Mouse (Mus musculus): ENCODE data around the gene Prkca. TPM values are rescaled to one million over a fixed set of nuclear protein-coding genes. Genes with fewer than 3 reads are reported as not detected.

Gene Prkca
- polyA plus RNA-seq, 1 experiment from 2014 or later = 1.6 TPM

- H3K4me1 ChIP-seq = peaks cover 17% of the 10 kb centered on the region
- no peaks in the 10 kb centered on the region for H3K36me3 ChIP-seq (replicated peaks)
- no peaks in the 10 kb centered on the region for H3K9me3 ChIP-seq
- H3K4me3 ChIP-seq = no peak overlapping the region
- DNase-seq (ENCODE audit: extremely low spot score, low spot score) = no peak
- H3K27ac ChIP-seq = no peak overlapping the region
- 91% methylated on average over 7 of the region's 7 CpGs for WGBS
- H3K27me3 ChIP-seq (ENCODE audit: poor library complexity, severe bottlenecking) = no peaks in the 10 kb centered on the region
Measured at GRCm38 (mm10) chr11:108216064-108216463, 127.7 kb downstream of the Prkca start.

- no peak for DNase-seq (ENCODE audit: extremely low spot score, low spot score)
- WGBS = 70% methylated on average over 8 of the region's 8 CpGs
Measured at GRCm38 (mm10) chr11:108215466-108215865, 128.3 kb downstream of the Prkca start.

GRCm38 (mm10) chr11:108214521-108215223 is 129.1 kb downstream of the Prkca start:
- 89% methylated on average over 11 of the region's 11 CpGs for WGBS
- H3K9me3 ChIP-seq = no peaks in the 10 kb centered on the region
- no peak overlapping the region for H3K27ac ChIP-seq
- no peaks in the 10 kb centered on the region for H3K27me3 ChIP-seq (ENCODE audit: poor library complexity, severe bottlenecking)
- no peaks in the 10 kb centered on the region for H3K36me3 ChIP-seq (replicated peaks)
- H3K4me3 ChIP-seq = no peak overlapping the region
- peaks cover 17% of the 10 kb centered on the region for H3K4me1 ChIP-seq
- DNase-seq (ENCODE audit: extremely low spot score, low spot score) = no peak

More at GRCm38 (mm10) chr11:108215466-108215865, 128.3 kb downstream of the Prkca start:
- Histone ChIP-seq H3K27ac (no peak overlapping the region), H3K4me1 (peaks cover 17% of the 10 kb centered on the region), H3K9me3 (no peaks in the 10 kb centered on the region), H3K27me3 (ENCODE audit: poor library complexity, severe bottlenecking) (no peaks in the 10 kb centered on the region), H3K4me3 (no peak overlapping the region), H3K36me3 (replicated peaks) (no peaks in the 10 kb centered on the region)

DNA sequence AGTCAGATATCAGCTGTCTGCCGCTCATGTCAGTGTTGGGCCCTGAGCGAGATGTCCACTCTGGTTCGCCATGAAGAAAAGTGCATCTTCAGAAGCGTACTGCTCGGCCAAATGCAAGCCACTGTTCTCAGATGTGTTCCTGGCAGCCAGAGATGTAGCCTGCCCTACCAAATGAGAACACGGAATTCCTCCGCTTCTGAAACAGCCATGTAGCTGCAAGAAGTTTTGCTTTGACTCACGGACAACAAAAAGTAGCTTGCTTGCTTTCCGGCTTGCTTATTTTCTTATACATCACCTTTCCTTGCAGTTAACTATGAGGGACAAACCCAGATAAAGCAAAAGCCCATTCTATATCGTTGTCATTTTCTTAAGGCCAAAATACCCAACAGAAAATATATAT is 129.9 kb downstream of the Prkca start:
- H3K4me1 ChIP-seq = peaks cover 17% of the 10 kb centered on the region
- no peak overlapping the region for H3K27ac ChIP-seq
- no peaks in the 10 kb centered on the region for H3K9me3 ChIP-seq
- no peak for DNase-seq (ENCODE audit: extremely low spot score, low spot score)
- no peaks in the 10 kb centered on the region for H3K36me3 ChIP-seq (replicated peaks)
- 93% methylated on average over 10 of the region's 10 CpGs for WGBS
- H3K27me3 ChIP-seq (ENCODE audit: poor library complexity, severe bottlenecking) = no peaks in the 10 kb centered on the region
- H3K4me3 ChIP-seq = no peak overlapping the region

GRCm38 (mm10) chr11:108212638-108213037 is 131.1 kb downstream of the Prkca start:
- H3K36me3 ChIP-seq (replicated peaks) = no peaks in the 10 kb centered on the region
- no peaks in the 10 kb centered on the region for H3K27me3 ChIP-seq (ENCODE audit: poor library complexity, severe bottlenecking)
- H3K9me3 ChIP-seq = no peaks in the 10 kb centered on the region
- 95% methylated on average over 5 of the region's 5 CpGs for WGBS
- H3K27ac ChIP-seq = no peak overlapping the region
- no peak overlapping the region for H3K4me3 ChIP-seq
- no peak for DNase-seq (ENCODE audit: extremely low spot score, low spot score)
- H3K4me1 ChIP-seq = peaks cover 17% of the 10 kb centered on the region

DNA sequence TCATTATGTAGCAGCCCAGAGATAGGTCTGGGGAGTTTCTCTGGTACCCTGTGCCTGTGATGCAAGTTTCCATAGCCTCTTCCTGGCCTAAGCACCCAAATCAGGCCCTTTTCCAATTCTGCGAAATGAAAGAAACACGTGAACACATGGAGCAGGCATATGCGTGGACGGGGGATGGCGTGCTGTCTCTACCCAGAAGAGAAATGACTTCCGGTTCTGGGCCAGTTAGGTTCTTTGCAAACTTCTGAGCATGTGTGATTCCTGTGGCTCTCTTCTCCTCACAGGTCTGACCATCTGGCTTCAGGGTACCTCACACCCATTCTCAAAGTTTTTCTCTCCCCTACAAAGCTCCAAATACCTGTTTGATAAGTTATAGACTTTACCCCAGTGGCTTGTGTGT is 131.7 kb downstream of the Prkca start:
- no peaks in the 10 kb centered on the region for H3K9me3 ChIP-seq
- H3K36me3 ChIP-seq (replicated peaks) = no peaks in the 10 kb centered on the region
- H3K27ac ChIP-seq = no peak overlapping the region
- peaks cover 17% of the 10 kb centered on the region for H3K4me1 ChIP-seq
- 96% methylated on average over 6 of the region's 6 CpGs for WGBS
- H3K4me3 ChIP-seq = no peak overlapping the region
- no peak for DNase-seq (ENCODE audit: extremely low spot score, low spot score)
- no peaks in the 10 kb centered on the region for H3K27me3 ChIP-seq (ENCODE audit: poor library complexity, severe bottlenecking)

DNA sequence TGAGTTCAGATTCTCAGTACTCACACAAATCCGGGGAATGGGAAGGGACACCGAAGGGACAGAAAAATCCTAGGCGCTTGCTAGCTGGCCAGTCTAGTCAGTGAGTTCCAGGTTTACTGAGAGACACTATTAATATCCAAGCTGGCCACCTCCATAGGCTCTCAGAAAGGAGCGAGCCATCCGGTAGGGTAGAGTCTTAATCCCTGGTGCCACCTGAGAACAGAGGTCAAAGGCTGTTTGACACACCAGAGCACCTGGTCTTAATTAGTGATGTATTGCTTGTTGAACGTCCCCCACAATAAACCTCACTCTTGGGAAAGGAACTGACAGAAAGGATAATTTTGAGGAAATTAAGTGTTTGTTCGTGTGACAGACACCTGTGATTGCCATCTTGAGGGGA is 133.0 kb downstream of the Prkca start:
- no peak for DNase-seq (ENCODE audit: extremely low spot score, low spot score)
- Histone ChIP-seq H3K4me1 (peaks cover 13% of the 10 kb centered on the region), H3K4me3 (no peak overlapping the region), H3K36me3 (replicated peaks) (no peaks in the 10 kb centered on the region), H3K27ac (no peak overlapping the region), H3K27me3 (ENCODE audit: poor library complexity, severe bottlenecking) (no peaks in the 10 kb centered on the region), H3K9me3 (no peaks in the 10 kb centered on the region)
- WGBS = 84% methylated on average over 7 of the region's 7 CpGs

DNA sequence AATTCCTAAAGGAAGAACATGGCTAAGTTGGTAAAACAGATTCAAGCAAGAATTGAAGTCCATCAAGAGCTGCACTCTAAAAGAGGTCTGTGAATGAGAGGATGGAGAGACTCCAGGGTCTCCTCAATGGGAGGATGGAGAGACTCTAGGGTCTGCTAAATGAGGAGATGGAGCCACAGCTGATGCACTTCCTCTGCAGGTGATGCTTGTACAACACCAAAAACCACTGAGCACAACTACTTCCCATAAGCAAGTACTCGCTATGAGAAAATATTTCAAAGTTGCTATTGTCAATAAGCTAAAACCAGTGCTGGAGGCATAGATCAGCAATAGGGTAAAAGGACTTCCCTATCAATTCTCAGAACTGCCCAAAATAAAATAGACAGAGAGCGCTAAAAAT is 137.1 kb downstream of the Prkca start:
- no peaks in the 10 kb centered on the region for H3K36me3 ChIP-seq (replicated peaks)
- DNase-seq (ENCODE audit: extremely low spot score, low spot score) = no peak
- 97% methylated on average over 2 of the region's 2 CpGs for WGBS
- H3K27me3 ChIP-seq (ENCODE audit: poor library complexity, severe bottlenecking) = no peaks in the 10 kb centered on the region
- peaks cover 26% of the 10 kb centered on the region for H3K4me1 ChIP-seq
- no peak overlapping the region for H3K27ac ChIP-seq
- no peaks in the 10 kb centered on the region for H3K9me3 ChIP-seq
- no peak overlapping the region for H3K4me3 ChIP-seq

DNA sequence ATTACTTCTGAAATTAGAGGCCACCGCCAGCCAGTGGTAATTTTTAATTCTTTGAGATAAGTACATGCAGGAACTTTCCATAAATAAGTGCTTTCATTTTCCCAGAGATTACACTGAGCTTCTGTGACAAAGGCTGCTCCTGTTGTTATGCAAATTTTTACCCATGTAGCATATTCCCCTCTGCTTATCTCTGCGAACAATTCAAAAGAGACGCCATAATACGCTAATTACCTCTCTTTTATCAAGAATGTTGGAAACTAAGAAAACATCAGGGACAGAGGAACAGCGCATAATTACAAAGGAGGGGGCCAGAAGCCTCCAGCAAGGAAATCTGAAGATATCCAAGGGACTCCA is 138.9 kb downstream of the Prkca start:
- Histone ChIP-seq H3K27ac (no peak overlapping the region), H3K4me3 (no peak overlapping the region), H3K4me1 (peaks cover 26% of the 10 kb centered on the region), H3K27me3 (ENCODE audit: poor library complexity, severe bottlenecking) (no peaks in the 10 kb centered on the region), H3K36me3 (replicated peaks) (no peaks in the 10 kb centered on the region), H3K9me3 (no peaks in the 10 kb centered on the region)
- no peak for DNase-seq (ENCODE audit: extremely low spot score, low spot score)
- WGBS = 39% methylated on average over 5 of the region's 5 CpGs

GRCm38 (mm10) chr11:108204202-108204894 is 139.4 kb downstream of the Prkca start:
- H3K9me3 ChIP-seq = no peaks in the 10 kb centered on the region
- no peak for DNase-seq (ENCODE audit: extremely low spot score, low spot score)
- 56% methylated on average over 7 of the region's 7 CpGs for WGBS
- peaks cover 26% of the 10 kb centered on the region for H3K4me1 ChIP-seq
- H3K36me3 ChIP-seq (replicated peaks) = no peaks in the 10 kb centered on the region
- H3K27ac ChIP-seq = no peak overlapping the region
- H3K27me3 ChIP-seq (ENCODE audit: poor library complexity, severe bottlenecking) = no peaks in the 10 kb centered on the region
- H3K4me3 ChIP-seq = no peak overlapping the region

- Histone ChIP-seq H3K9me3 (no peaks in the 10 kb centered on the region), H3K4me1 (peaks cover 28% of the 10 kb centered on the region), H3K4me3 (no peak overlapping the region), H3K27me3 (ENCODE audit: poor library complexity, severe bottlenecking) (no peaks in the 10 kb centered on the region), H3K27ac (no peak overlapping the region), H3K36me3 (replicated peaks) (no peaks in the 10 kb centered on the region)
- no peak for DNase-seq (ENCODE audit: extremely low spot score, low spot score)
- WGBS = 91% methylated on average over 7 of the region's 7 CpGs
Measured at GRCm38 (mm10) chr11:108202835-108203234, 140.9 kb downstream of the Prkca start.

DNA sequence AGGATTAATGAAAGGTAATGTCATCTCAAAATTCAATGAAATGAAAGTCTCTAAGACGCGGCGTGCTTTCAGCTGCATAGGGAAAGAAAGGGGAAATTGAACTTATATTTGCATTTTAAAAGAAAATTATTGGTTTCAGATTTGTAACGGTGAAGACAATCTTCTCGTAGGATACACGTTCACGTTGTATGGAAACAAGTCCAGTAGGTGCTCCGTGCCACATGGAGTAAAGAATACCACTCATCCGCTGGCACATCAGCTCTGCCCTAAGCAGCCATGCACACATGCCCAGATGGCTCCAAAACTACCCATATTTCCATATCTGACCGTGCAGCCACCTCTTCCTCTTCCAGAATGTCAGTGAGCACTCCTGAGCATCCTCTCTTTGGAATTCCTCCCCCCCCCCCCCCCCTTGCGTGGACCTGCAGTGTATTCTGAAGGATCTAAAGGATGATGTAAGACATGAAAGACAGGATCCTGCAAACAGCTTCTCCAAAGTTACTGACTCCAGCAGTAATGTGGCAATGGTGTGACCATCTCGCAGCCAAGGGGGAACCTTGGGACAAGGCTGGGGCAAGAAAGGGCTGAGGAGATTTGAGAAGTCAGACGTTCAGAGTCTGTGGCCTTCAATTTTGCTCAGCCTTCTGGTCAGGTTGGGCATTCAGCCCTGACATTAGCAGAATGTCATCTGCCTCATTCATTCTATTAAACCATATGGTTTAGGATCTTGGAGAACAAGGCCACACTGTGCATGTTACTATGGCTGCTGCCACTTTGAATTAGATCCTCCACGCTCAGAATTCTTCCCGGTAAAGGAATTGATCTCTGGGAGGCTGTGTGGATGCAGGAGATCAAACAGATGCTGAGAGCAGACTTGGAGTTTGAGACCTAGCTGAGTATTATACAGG is 142.8 kb downstream of the Prkca start:
- no peaks in the 10 kb centered on the region for H3K9me3 ChIP-seq
- H3K4me1 ChIP-seq = peaks cover 38% of the 10 kb centered on the region
- DNase-seq (ENCODE audit: extremely low spot score, low spot score) = no peak
- H3K4me3 ChIP-seq = no peak overlapping the region
- H3K27me3 ChIP-seq (ENCODE audit: poor library complexity, severe bottlenecking) = no peaks in the 10 kb centered on the region
- H3K27ac ChIP-seq = no peak overlapping the region
- WGBS = 89% methylated on average over 15 of the region's 15 CpGs
- no peaks in the 10 kb centered on the region for H3K36me3 ChIP-seq (replicated peaks)
